25 mouse cellular contexts compared by ENCODE assay signal in the genomic region with DNA sequence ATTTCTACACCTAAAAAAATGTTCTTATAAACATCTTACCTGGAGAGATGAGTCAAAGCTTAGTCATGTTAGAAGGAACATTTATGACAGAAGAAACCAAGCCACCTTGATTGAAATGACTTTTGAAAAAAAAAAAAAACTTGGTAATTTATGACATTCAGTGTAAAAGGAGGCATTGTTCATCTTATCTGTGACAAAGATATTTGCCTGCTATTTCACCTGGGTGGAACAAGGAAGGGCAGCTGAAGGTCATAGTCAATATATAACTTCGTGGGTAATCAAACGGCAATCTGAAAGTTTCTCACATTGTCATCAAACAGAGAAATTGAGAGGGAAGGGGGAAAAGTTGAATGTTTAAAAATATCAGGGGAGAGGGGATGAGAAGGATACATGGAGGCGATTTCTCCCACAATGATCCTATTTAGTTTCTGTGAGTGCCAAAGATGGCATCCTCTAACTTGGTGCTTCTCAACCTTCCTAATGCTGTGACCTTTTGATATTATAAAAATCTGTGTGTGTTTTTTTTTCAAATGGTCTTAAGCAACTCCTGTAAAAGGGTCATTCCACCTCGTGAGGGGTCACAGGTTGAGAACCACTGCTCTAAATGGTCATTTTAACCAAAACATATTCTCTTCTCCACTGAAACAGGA.
DNase-seq lines count a peak whose midpoint lies in the region; ATAC-seq lines count a peak whose summit lies in the region.
"Had no signal": no experiment of that assay in that cellular context is flagged by ENCODE, and none has a peak within 500 bp of the region (broad histone marks: within the 10 kb centered on the region; RNA-seq: fewer than 3 reads in every experiment).

No protein-coding gene starts in this region.

- H3K9ac ChIP-seq in intestine, embryonic 14.5 days (ENCODE audit: low read length), result no peak overlapping the region
- no peak overlapping the region for H3K9ac ChIP-seq in intestine, embryonic 16.5 days (ENCODE audit: low read depth, low read length)
- H3K9ac ChIP-seq in forebrain, embryonic 12.5 days, result no peak overlapping the region
- H3K9ac ChIP-seq: embryonic facial prominence, embryonic 13.5 days; embryonic facial prominence, embryonic 15.5 days had no signal

- H3K4me3 ChIP-seq in intestine, embryonic 14.5 days (ENCODE audit: low read depth, low read length), result no peak overlapping the region
- no peak overlapping the region for H3K4me3 ChIP-seq in intestine, embryonic 16.5 days (ENCODE audit: low read length)
- no peak overlapping the region for H3K4me3 ChIP-seq in forebrain, embryonic 12.5 days (replicated peaks)
- H3K4me3 ChIP-seq: embryonic facial prominence, embryonic 13.5 days; embryonic facial prominence, embryonic 15.5 days; erythroblast, embryonic 14.5 days had no signal

- no peaks in the 10 kb centered on the region for H3K4me1 ChIP-seq in intestine, embryonic 14.5 days (replicated peaks; ENCODE audit: control insufficient read depth, insufficient read depth, low read length)
- no peaks in the 10 kb centered on the region; the same call in 1 of the 2 replicates for H3K4me1 ChIP-seq in intestine, embryonic 16.5 days (ENCODE audit: control insufficient read depth, insufficient read depth, low read length)
- H3K4me1 ChIP-seq in forebrain, embryonic 12.5 days, result no peaks in the 10 kb centered on the region
- H3K4me1 ChIP-seq: embryonic facial prominence, embryonic 13.5 days; embryonic facial prominence, embryonic 15.5 days had no signal

- 0 out of 2 replicates have a peak overlapping the region, but pooled peaks have one; percentile 23 for H3K27ac ChIP-seq in intestine, embryonic 14.5 days (ENCODE audit: low read depth)
- peak overlapping the region; percentile 59 for H3K27ac ChIP-seq in intestine, embryonic 16.5 days (ENCODE audit: low read length)
- H3K27ac ChIP-seq in forebrain, embryonic 12.5 days, result no peak overlapping the region
- H3K27ac ChIP-seq: embryonic facial prominence, embryonic 13.5 days; embryonic facial prominence, embryonic 15.5 days had no signal

- H3K4me2 ChIP-seq in intestine, embryonic 14.5 days (ENCODE audit: low read length), result no peak overlapping the region
- H3K4me2 ChIP-seq in intestine, embryonic 16.5 days (ENCODE audit: low read depth, low read length), result no peak overlapping the region
- H3K4me2 ChIP-seq in forebrain, embryonic 12.5 days, result no peak overlapping the region
- H3K4me2 ChIP-seq: embryonic facial prominence, embryonic 13.5 days; embryonic facial prominence, embryonic 15.5 days had no signal

- no peak for DNase-seq in intestine, embryonic 14.5 days (ENCODE audit: low spot score)
- peak; percentile 33 for DNase-seq in large intestine, adult 2 months (ENCODE audit: low read depth, low spot score)
- DNase-seq in layer of hippocampus, postnatal 25 days (ENCODE audit: extremely low spot score in 1 of 2, low spot score in 1 of 2), result no peak
- DNase-seq: adrenal gland, adult 8-10 months; adrenal gland, postnatal 14 days; adrenal gland, postnatal 36 days; B cell, adult 2 months; cerebellum, adult 11-12 months; cerebellum, adult 2 months; cerebellum, adult 9-10 months; cerebellum, postnatal 10 days; cerebellum, postnatal 25 days; embryo, embryonic 11 days had no signal

- ATAC-seq in intestine, embryonic 14.5 days (replicated peaks; ENCODE audit: low FRiP score, low TSS enrichment, low read depth), result peak; percentile 87
- ATAC-seq in intestine, embryonic 16.5 days, result peak; percentile 97
- ATAC-seq in forebrain, embryonic 12.5 days (ENCODE audit: low FRiP score), result no peak
- ATAC-seq: activated CD4-positive, CD25-positive, alpha-beta regulatory T cell, adult 4 months; CD4-positive, CD25-positive, alpha-beta regulatory T cell, adult 4 months; forebrain, embryonic 14.5 days; forebrain, embryonic 16.5 days; Patski had no signal

- no peaks in the 10 kb centered on the region for H3K27me3 ChIP-seq in intestine, embryonic 14.5 days (replicated peaks; ENCODE audit: control insufficient read depth, insufficient read depth, low read length)
- no peaks in the 10 kb centered on the region for H3K27me3 ChIP-seq in intestine, embryonic 16.5 days (replicated peaks; ENCODE audit: control insufficient read depth, insufficient read depth, low read length)
- H3K27me3 ChIP-seq in forebrain, embryonic 12.5 days, result no peaks in the 10 kb centered on the region
- H3K27me3 ChIP-seq: CH12.LX; embryonic facial prominence, embryonic 13.5 days; embryonic facial prominence, embryonic 15.5 days; Patski had no signal

- WGBS in intestine, embryonic 14.5 days, result 63% methylated on average over 4 of the region's 4 CpGs
- 50% methylated on average over 4 of the region's 4 CpGs for WGBS in intestine, embryonic 16.5 days
- WGBS in large intestine, adult 2 months, result 26% methylated on average over 4 of the region's 4 CpGs
- WGBS in forebrain, embryonic 12.5 days, result 85% methylated on average over 4 of the region's 4 CpGs

- H3K36me3 ChIP-seq in intestine, embryonic 14.5 days (ENCODE audit: control insufficient read depth, insufficient read depth, low read length), result no peaks in the 10 kb centered on the region
- H3K36me3 ChIP-seq in intestine, embryonic 16.5 days (ENCODE audit: control insufficient read depth, insufficient read depth, low read length), result no peaks in the 10 kb centered on the region
- H3K36me3 ChIP-seq in forebrain, embryonic 12.5 days (replicated peaks), result no peaks in the 10 kb centered on the region
- H3K36me3 ChIP-seq: embryonic facial prominence, embryonic 13.5 days; embryonic facial prominence, embryonic 15.5 days; G1E had no signal

- H3K9me3 ChIP-seq in intestine, embryonic 14.5 days (ENCODE audit: control insufficient read depth, low read length), result no peaks in the 10 kb centered on the region
- H3K9me3 ChIP-seq in intestine, embryonic 16.5 days (ENCODE audit: control insufficient read depth, low read length), result no peaks in the 10 kb centered on the region
- no peaks in the 10 kb centered on the region for H3K9me3 ChIP-seq in forebrain, embryonic 12.5 days
- H3K9me3 ChIP-seq: embryonic facial prominence, embryonic 13.5 days; embryonic facial prominence, embryonic 15.5 days; G1E had no signal
